Mouse (Mus musculus): ENCODE data around the gene Cyp4x1.

Cyp4x1 gene

DNA sequence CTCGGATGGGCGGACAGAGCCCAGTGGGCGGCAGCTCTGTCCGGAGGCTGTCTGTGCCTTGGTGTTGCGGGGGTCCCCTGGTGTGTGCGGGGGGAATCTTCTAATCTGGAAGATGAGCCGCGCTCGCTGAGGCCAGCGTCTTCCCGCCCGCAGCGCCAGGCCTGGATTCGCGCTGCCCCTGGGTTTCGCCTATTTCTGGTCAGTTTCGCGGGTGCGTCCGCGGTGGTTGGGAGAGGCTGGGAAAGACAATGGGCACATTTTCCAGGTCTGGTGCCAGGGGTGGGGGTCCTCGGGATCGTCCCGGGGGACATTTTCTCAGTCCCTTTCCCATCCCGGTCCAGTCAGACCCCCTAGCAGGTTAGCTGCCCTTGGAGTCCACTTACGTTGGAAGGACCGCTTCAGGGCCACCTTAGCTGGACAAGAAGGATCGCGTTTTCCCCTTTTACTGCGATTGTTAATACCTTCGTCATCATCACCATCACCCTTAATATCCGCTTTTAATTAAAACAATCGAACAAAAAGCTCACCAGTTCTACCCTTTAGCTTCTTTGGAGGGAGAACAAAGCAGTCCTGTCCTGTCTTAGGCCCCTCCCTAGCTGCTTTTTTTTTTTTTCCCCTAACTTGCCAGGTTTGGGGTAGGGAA is 76.3 kb downstream of the Cyp4x1 start:
- in situ Hi-C loops (cut with MboI, MseI) = loop anchor here (25.0 kb wide), 1 partner anchor 880 kb away; the partner anchor contains the start of gene Dmbx1

DNA sequence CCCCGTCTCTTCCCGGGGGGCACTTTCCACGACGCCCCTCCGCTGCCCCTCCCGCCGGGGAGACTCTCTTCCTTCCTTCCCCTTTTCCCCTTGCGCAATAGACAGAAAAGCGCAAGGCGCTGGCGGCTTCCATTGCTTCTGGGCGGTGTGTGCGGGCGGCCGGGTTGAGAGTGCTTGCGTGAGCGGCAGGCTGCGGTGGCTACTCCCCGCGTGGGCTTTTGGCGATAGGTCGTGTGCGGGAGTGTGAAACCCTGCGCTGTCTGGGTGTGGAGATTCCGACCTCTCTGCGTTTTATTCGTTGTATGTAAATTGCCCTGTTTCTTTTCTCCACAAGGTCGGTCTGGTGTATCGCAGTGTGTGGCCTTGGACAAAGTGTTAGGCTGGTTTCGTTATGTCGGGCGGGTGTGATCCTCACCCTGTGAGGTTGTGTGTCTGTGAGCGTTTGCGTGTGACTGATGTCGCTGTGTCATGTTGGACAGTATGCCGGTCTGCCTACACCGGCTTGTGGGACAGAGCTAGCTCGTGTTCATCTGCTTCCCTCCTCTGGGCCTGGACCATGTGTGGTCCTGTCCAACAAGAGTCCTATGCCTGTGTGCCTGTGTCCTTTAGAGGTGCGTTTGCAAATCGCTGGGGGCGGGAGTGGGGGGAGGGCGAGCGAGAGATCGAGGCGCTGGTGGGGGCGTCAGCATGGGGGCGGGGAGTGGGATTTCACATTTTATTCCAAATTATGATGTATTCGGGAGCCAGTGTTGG is 77.0 kb downstream of the Cyp4x1 start:
- in situ Hi-C loops (cut with MboI, MseI) = loop anchor here (25.0 kb wide), 1 partner anchor 880 kb away; the partner anchor contains the start of gene Dmbx1

DNA sequence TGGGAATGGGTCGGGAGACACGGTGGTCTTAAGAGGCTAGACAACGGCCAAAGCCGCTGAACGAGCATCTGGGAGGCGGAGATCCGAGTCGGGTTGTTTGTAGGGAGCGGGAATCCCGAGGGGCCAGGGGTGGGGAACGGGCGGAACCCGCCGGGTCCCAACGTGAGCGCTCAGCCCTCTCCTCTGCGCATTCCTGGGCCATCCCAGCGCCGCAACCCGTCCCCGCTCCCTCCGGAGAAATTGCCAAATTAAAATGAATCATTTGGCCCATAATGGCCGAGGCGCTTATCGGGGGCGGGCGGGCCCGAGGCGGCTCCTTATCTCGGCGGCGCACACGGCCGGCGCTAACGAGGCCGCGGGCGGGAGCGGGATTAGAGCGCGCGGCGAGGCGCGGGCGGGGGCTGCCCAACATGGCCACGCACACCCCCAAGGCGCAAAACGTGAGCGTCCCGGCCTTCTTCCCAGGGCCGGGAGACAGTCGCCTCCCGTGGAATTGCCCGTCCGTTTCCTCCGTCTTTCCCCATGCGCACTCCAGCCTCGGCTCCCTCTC is 77.6 kb downstream of the Cyp4x1 start, which contains the start of gene Tal1:
Tal1 (plus strand) TSS at position 56 of the 550 bp plus-strand sequence.
- in situ Hi-C loops (cut with MboI, MseI) = loop anchor here (25.0 kb wide), 1 partner anchor 881 kb away; the partner anchor contains the start of gene Dmbx1

Data from T-helper 1 cell (primary cell).